Mouse (Mus musculus) intestine, postnatal 0 days (tissue): ENCODE results near the gene Ppp1r1b. TPM values are rescaled to one million over a fixed set of nuclear protein-coding genes. Genes with fewer than 3 reads are reported as not detected.

Experiments used
- ATAC-seq: fragments of 200-750 bp; cut with Nextera tagmentation; 2 replicates; pipeline ENCODE4 v1.8.0; 2017; ENCODE audit warnings: mild to moderate bottlenecking, moderate TSS enrichment, moderate library complexity
- H3K27ac ChIP-seq: fragments of 300-500 bp; sonication (generic); 2 replicates; pipeline ENCODE4 v1.5.1; 2014; ENCODE audit warnings: mild to moderate bottlenecking, low read depth, low read length, moderate library complexity
- H3K27me3 ChIP-seq: fragments of 300-500 bp; sonication (generic); replicated peaks from 2 replicates; pipeline ENCODE4 v1.6.1; 2014; ENCODE audit warnings: low read length, mixed read lengths; ENCODE audit not compliant: control insufficient read depth, insufficient read depth
- H3K36me3 ChIP-seq: fragments of 300-500 bp; sonication (generic); 2 replicates; pipeline ENCODE4 v1.6.1; 2014; ENCODE audit warnings: mild to moderate bottlenecking, moderate library complexity; ENCODE audit not compliant: control insufficient read depth, insufficient read depth
- H3K4me1 ChIP-seq: fragments of 300-500 bp; sonication (generic); replicated peaks from 2 replicates; pipeline ENCODE4 v1.6.1; 2014; ENCODE audit warnings: antibody characterized with exemption, low read length, mixed read lengths; ENCODE audit not compliant: control insufficient read depth, insufficient read depth
- H3K4me2 ChIP-seq: fragments of 300-500 bp; sonication (generic); replicated peaks from 2 replicates; pipeline ENCODE4 v1.6.1; 2014; ENCODE audit warnings: low read depth, mild to moderate bottlenecking, moderate library complexity
- H3K4me3 ChIP-seq: fragments of 300-500 bp; sonication (generic); 2 replicates; pipeline ENCODE4 v1.5.1; 2014; ENCODE audit warnings: low read depth, low read length
- H3K9ac ChIP-seq: fragments of 300-500 bp; sonication (generic); 2 replicates; pipeline ENCODE4 v1.6.1; 2014; ENCODE audit warnings: mild to moderate bottlenecking, low read depth, low read length
- H3K9me3 ChIP-seq: fragments of 300-500 bp; sonication (generic); 2 replicates; pipeline ENCODE4 v1.6.1; 2016; ENCODE audit warnings: mixed run types; ENCODE audit not compliant: control insufficient read depth
- CTCF ChIP-seq: sonication (generic); IDR thresholded peaks from 2 replicates; pipeline ENCODE4 v1.5.1; 2016; ENCODE audit warnings: low read depth, mild to moderate bottlenecking, control low read depth, antibody characterized with exemption, moderate library complexity
- WGBS: fragments of 180-500 bp; shearing (Covaris S2); extraction: QIAGEN DNeasy Blood & Tissue Kit; methylation state at CpG from one replicate; pipeline ENCODE4 v1.1.7; 2014; 5-methylcytosine and 5-hydroxymethylcytosine counted together
- polyA plus RNA-seq: library from polyadenylated mRNA; unstranded; fragments of >200 nt; fragmentation: Nextera tagmentation; extraction: Ambion mirVana; gene quantifications from 2 replicates; pipeline ENCODE4 v1.2.1, GENCODE M21; 2015

The Ppp1r1b gene
- polyA plus RNA-seq, 1 experiment from 2014 or later: 99.5 TPM

DNA sequence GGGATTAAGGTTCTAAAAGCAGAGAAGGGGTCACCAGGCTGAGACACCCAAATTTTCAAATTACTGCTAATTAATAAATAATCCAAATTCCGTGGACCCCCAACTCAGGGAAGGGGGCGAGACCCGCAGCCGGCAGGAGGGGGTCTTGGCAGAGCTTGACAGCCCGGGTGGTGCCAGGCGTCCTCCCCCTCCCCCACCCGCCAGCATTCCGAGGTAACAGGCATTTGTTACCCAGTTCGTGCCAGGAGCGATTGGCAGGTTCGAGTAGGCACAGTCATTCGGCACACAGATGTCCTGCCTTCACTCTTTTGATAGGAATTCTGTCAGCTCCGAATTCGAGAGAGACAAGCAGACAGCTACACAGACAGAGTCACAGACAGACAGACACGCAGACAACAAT, 29.1 kb upstream of the Ppp1r1b start:
- H3K36me3 ChIP-seq: no peaks in the 10 kb centered on the region
- H3K9me3 ChIP-seq: no peaks in the 10 kb centered on the region
- no peak overlapping the region for H3K4me2 ChIP-seq
- H3K4me1 ChIP-seq: no peaks in the 10 kb centered on the region
- peaks cover 91% of the 10 kb centered on the region for H3K27me3 ChIP-seq
- no peak for ATAC-seq
- no peak overlapping the region for H3K9ac ChIP-seq
- H3K4me3 ChIP-seq: no peak overlapping the region
- WGBS: 8% methylated on average over 15 of the region's 15 CpGs
- no peak for TF ChIP-seq CTCF
- no peak overlapping the region for H3K27ac ChIP-seq

DNA sequence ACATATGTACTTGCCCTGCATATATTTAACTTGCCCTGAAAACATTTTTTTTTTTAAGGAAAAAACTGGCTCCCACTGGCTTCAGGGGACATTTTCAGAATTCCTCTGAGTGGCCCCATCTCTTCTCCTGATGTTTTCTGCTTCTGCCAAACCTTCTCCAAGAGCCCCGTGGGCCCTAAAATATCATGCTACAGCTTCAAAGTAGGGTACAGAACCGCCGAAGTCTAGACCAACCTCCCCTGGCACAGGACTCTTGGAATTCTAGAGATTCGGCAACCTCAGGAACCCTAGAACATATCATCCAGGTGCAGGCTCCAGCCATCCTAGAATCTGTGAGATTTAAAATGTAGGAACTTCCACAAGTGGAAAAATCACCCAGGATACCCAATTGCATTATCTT, 28.7 kb upstream of the Ppp1r1b start:
- 24% methylated on average over 4 of the region's 4 CpGs for WGBS
- no peak overlapping the region for H3K9ac ChIP-seq
- TF ChIP-seq CTCF: no peak
- no peak for ATAC-seq
- no peaks in the 10 kb centered on the region for H3K36me3 ChIP-seq
- H3K4me3 ChIP-seq: no peak overlapping the region
- H3K27ac ChIP-seq: no peak overlapping the region
- H3K9me3 ChIP-seq: no peaks in the 10 kb centered on the region
- no peak overlapping the region for H3K4me2 ChIP-seq
- H3K27me3 ChIP-seq: peaks cover 92% of the 10 kb centered on the region
- H3K4me1 ChIP-seq: no peaks in the 10 kb centered on the region

DNA sequence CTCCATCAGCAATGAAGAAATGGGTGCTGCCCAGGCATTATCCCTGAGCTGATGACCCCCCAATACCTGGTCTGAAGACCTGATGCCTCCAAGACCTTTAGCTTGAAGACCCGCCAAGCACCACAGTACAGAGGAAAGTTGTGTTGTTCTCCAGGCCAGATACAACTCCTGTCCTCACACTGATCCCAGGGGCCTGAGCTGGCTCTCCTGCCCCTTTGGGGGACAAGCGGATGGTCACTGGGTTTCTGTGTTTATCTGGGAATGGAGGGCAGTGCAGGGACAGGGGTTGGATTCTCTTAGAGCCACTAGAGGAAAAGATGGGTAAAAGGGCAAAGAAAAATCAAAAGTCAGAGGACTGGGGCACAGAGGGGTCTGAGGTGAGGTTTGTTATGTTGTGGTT, 28.3 kb upstream of the Ppp1r1b start:
- H3K9ac ChIP-seq: no peak overlapping the region
- 10% methylated on average over 2 of the region's 2 CpGs for WGBS

DNA sequence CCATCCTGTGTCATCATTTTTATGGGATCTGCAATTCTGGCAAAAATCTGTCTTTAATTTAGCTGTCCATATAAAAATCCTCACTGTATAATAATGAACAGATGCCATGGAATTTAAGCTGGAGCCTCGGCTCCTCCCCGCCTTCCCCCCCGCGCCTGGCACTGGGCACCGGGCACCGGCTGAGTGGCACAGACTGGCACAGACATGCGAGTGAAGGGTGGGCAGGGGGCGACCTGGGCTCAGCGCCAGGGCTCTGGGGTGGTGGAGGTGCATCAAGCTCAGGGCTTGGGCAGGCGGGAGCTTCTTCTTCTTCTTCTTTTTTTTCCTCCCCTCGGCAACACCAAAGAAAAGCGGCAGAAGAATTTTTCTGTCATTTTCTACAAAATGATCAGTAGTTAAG, 27.8 kb upstream of the Ppp1r1b start:
- Histone ChIP-seq H3K27ac (no peak overlapping the region), H3K36me3 (no peaks in the 10 kb centered on the region), H3K4me2 (no peak overlapping the region), H3K9me3 (no peaks in the 10 kb centered on the region), H3K27me3 (peaks cover 94% of the 10 kb centered on the region), H3K4me3 (no peak overlapping the region), H3K4me1 (no peaks in the 10 kb centered on the region), H3K9ac (no peak overlapping the region)
- TF ChIP-seq CTCF: no peak
- ATAC-seq: no peak
- 11% methylated on average over 12 of the region's 12 CpGs for WGBS

More for the DNA sequence above, 28.3 kb upstream of the Ppp1r1b start:
- H3K4me1 ChIP-seq: no peaks in the 10 kb centered on the region
- H3K4me2 ChIP-seq: no peak overlapping the region
- peaks cover 92% of the 10 kb centered on the region for H3K27me3 ChIP-seq
- ATAC-seq: no peak
- no peak overlapping the region for H3K27ac ChIP-seq
- TF ChIP-seq CTCF: no peak
- no peaks in the 10 kb centered on the region for H3K9me3 ChIP-seq
- H3K4me3 ChIP-seq: no peak overlapping the region
- H3K36me3 ChIP-seq: no peaks in the 10 kb centered on the region

DNA sequence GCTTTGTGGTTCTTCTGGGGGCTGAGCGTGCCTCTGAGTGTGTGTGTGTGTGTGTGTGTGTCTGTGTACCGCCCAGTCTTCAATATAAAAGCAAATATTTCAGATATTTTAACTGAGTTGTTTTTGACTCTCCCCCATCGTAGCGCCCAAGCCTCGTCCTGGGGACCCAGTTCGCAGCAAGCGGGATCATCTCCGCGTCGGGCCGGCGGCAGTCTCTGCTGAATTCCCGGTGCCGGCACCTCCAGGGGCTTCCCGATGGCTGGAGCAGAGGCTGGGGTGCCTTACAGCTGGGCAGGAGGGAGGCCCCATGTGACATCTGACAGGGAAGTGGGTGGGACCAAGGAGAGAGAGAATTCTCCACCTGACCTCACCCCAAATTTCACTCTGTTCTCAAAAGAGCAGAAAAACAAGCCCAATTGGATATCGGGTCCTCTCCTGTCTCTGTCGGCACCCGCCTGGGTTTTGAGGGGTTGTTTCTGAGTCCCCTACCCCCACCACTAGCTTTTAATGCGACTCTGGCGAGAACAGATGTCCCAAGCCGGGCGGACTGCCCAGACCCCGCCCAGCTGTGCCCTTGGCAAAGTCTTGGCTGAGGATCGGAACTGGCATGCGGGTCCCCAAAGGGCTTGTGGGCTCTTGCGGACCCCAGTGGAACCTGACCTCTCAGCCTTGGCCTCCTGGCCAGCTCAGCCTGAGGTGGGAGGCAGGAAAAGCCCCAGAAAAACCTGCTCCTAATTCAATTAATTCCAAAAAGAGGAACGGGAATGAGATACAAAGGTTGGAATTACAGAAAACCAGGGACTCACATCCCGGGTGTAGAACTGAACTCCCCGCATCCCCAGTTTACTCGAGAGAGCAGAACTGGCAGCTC, 27.2 kb upstream of the Ppp1r1b start:
- no peaks in the 10 kb centered on the region for H3K4me1 ChIP-seq
- 2% methylated on average over 30 of the region's 30 CpGs for WGBS
- no peaks in the 10 kb centered on the region for H3K36me3 ChIP-seq
- H3K9ac ChIP-seq: no peak overlapping the region
- H3K27ac ChIP-seq: no peak overlapping the region
- ATAC-seq: no peak
- H3K4me3 ChIP-seq: no peak overlapping the region
- TF ChIP-seq CTCF: no peak
- H3K27me3 ChIP-seq: peaks cover 94% of the 10 kb centered on the region
- H3K4me2 ChIP-seq: no peak overlapping the region
- H3K9me3 ChIP-seq: no peaks in the 10 kb centered on the region

DNA sequence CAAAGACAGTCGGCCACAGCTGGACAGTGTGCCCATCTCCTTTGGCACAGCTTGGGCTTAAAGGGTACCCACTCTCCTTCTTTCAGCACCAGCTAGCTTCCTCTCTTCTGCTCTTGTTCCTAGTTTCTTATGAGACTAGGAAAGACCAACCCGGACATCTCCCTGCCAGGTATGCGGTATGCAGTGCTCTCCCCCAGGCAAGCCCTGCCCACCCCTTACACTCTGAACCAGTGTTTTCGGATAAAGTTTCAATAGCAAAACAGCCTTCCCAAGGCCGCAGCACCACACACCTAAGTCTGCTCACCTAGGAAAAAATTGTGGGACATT, 26.6 kb upstream of the Ppp1r1b start:
- no peak for TF ChIP-seq CTCF
- Histone ChIP-seq H3K27ac (no peak overlapping the region), H3K4me1 (no peaks in the 10 kb centered on the region), H3K9ac (no peak overlapping the region), H3K27me3 (peaks cover 95% of the 10 kb centered on the region), H3K4me2 (no peak overlapping the region), H3K9me3 (no peaks in the 10 kb centered on the region), H3K36me3 (no peaks in the 10 kb centered on the region), H3K4me3 (no peak overlapping the region)
- no peak for ATAC-seq
- 9% methylated on average over 5 of the region's 5 CpGs for WGBS

DNA sequence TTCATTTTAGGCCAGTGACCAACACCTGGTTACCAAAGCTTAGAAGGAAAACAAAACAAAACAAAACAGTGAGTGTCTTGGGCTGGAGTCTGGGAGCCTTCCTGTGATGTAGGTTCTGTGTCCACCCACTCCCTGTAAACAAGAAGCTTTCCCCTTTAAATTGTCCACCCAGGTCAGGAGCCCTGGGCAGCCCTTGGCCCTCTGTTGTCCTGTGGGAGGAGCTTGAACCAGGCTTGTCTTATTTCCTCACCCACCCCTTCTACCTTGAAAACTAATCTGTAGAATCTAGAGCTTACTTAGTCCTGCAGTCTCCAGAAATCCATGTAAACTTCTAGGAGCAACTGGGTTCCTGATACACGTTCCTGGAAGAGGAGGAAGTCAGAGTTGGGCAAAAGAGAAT, 26.0 kb upstream of the Ppp1r1b start:
- peaks cover 95% of the 10 kb centered on the region for H3K27me3 ChIP-seq
- no peaks in the 10 kb centered on the region for H3K4me1 ChIP-seq
- no peak overlapping the region for H3K4me3 ChIP-seq
- whole genome bisulfite sequencing: 0% methylated on average over 1 of the region's 1 CpGs
- TF ChIP-seq CTCF: no peak
- H3K9me3 ChIP-seq: no peaks in the 10 kb centered on the region
- ATAC-seq: no peak
- H3K36me3 ChIP-seq: no peaks in the 10 kb centered on the region
- no peak overlapping the region for H3K9ac ChIP-seq
- H3K27ac ChIP-seq: no peak overlapping the region
- H3K4me2 ChIP-seq: no peak overlapping the region
